Mouse (Mus musculus): ENCODE data around the gene Matn1. TPM values are rescaled to one million over a fixed set of nuclear protein-coding genes. Genes with fewer than 3 reads are reported as not detected.

The Matn1 gene
- polyA plus RNA-seq, 1 experiment, result not detected

GRCm38 (mm10) chr4:130912626-130913025 lies 31.6 kb upstream of the Matn1 start:
- H3K36me3 ChIP-seq (ENCODE audit: control insufficient read depth, insufficient read depth), result no peaks in the 10 kb centered on the region
- no peaks in the 10 kb centered on the region for H3K79me2 ChIP-seq (ENCODE audit: control insufficient read depth, insufficient read depth)
- no peak overlapping the region for H3K4me3 ChIP-seq
- peaks cover 10% of the 10 kb centered on the region for H3K27me3 ChIP-seq (ENCODE audit: control insufficient read depth, insufficient read depth, insufficient read length)
- TF ChIP-seq MYOD1 (IDR thresholded peaks at IDR 0.05; ENCODE audit: control insufficient read depth in 1 of 3, insufficient read length in 2 of 3, low read depth in 2 of 3), result no peak
- TF ChIP-seq MAX (IDR thresholded peaks at IDR 0.05; ENCODE audit: low read depth), result no peak
- no peak for TF ChIP-seq POLR2A (IDR thresholded peaks at IDR 0.05; ENCODE audit: insufficient read length, low read depth)
- TF ChIP-seq POLR2AphosphoS2 (IDR thresholded peaks at IDR 0.05; ENCODE audit: insufficient read length, low read depth), result no peak
- no peak for TF ChIP-seq SRF (IDR thresholded peaks at IDR 0.05; ENCODE audit: control insufficient read depth, insufficient read length, low read depth)
- TF ChIP-seq TCF12 (IDR thresholded peaks at IDR 0.05; ENCODE audit: insufficient read depth, poor library complexity, severe bottlenecking), result no peak
- TF ChIP-seq REST (IDR thresholded peaks at IDR 0.05; ENCODE audit: insufficient read depth, insufficient read length), result no peak
- no peak for TF ChIP-seq USF1 (IDR thresholded peaks at IDR 0.05; ENCODE audit: low read depth)
- TF ChIP-seq E2F4 (IDR thresholded peaks at IDR 0.05; ENCODE audit: insufficient read depth), result no peak
- TF ChIP-seq MYOG (IDR thresholded peaks at IDR 0.05; ENCODE audit: control insufficient read depth in 1 of 3, insufficient read depth in 1 of 3, insufficient read length in 2 of 3, low read depth in 2 of 3), result no peak
- no peak for TF ChIP-seq TCF3 (IDR thresholded peaks at IDR 0.05; ENCODE audit: insufficient read length, low read depth)
- no peak for TF ChIP-seq CEBPB (IDR thresholded peaks at IDR 0.05; ENCODE audit: insufficient read depth, poor library complexity, severe bottlenecking)
- H3K4me2 ChIP-seq (ENCODE audit: low read depth), result no peak overlapping the region
- no peak overlapping the region for H3ac ChIP-seq (ENCODE audit: control insufficient read depth, insufficient read length)

- Histone ChIP-seq H3K36me3 (ENCODE audit: control insufficient read depth, insufficient read depth) (no peaks in the 10 kb centered on the region), H3K4me2 (ENCODE audit: low read depth) (no peak within 1 kb of the TSS), H3K79me2 (ENCODE audit: control insufficient read depth, insufficient read depth) (no peaks in the 10 kb centered on the region), H3ac (ENCODE audit: control insufficient read depth, insufficient read length) (no peak within 1 kb of the TSS), H3K4me3 (no peak within 1 kb of the TSS), H3K27me3 (ENCODE audit: control insufficient read depth, insufficient read depth, insufficient read length) (peaks cover 5% of the 10 kb centered on the region)
- TF ChIP-seq TCF12 (IDR thresholded peaks at IDR 0.05; ENCODE audit: insufficient read depth, poor library complexity, severe bottlenecking) (no peak), POLR2A (IDR thresholded peaks at IDR 0.05; ENCODE audit: insufficient read length, low read depth) (no peak), USF1 (IDR thresholded peaks at IDR 0.05; ENCODE audit: low read depth) (no peak), REST (IDR thresholded peaks at IDR 0.05; ENCODE audit: insufficient read depth, insufficient read length) (no peak), POLR2AphosphoS2 (IDR thresholded peaks at IDR 0.05; ENCODE audit: insufficient read length, low read depth) (no peak), SRF (IDR thresholded peaks at IDR 0.05; ENCODE audit: control insufficient read depth, insufficient read length, low read depth) (no peak), MYOG (IDR thresholded peaks at IDR 0.05; ENCODE audit: control insufficient read depth in 1 of 3, insufficient read depth in 1 of 3, insufficient read length in 2 of 3, low read depth in 2 of 3) (no peak), E2F4 (IDR thresholded peaks at IDR 0.05; ENCODE audit: insufficient read depth) (no peak), MAX (IDR thresholded peaks at IDR 0.05; ENCODE audit: low read depth) (no peak), TCF3 (IDR thresholded peaks at IDR 0.05; ENCODE audit: insufficient read length, low read depth) (no peak), MYOD1 (IDR thresholded peaks at IDR 0.05; ENCODE audit: control insufficient read depth in 1 of 3, insufficient read length in 2 of 3, low read depth in 2 of 3) (no peak), CEBPB (IDR thresholded peaks at IDR 0.05; ENCODE audit: insufficient read depth, poor library complexity, severe bottlenecking) (no peak)
Observed at GRCm38 (mm10) chr4:130913077-130913476, 31.1 kb upstream of the Matn1 start, which contains the start of gene Laptm5. Gene Laptm5 (plus strand): TSS chr4:130913125.

GRCm38 (mm10) chr4:130913511-130913910 lies 30.7 kb upstream of the Matn1 start:
- H3K27me3 ChIP-seq (ENCODE audit: control insufficient read depth, insufficient read depth, insufficient read length), result peaks cover under 1% of the 10 kb centered on the region
- H3ac ChIP-seq (ENCODE audit: control insufficient read depth, insufficient read length), result no peak overlapping the region
- no peaks in the 10 kb centered on the region for H3K36me3 ChIP-seq (ENCODE audit: control insufficient read depth, insufficient read depth)
- TF ChIP-seq CEBPB (IDR thresholded peaks at IDR 0.05; ENCODE audit: insufficient read depth, poor library complexity, severe bottlenecking) (no peak), TCF12 (IDR thresholded peaks at IDR 0.05; ENCODE audit: insufficient read depth, poor library complexity, severe bottlenecking) (no peak)
- no peak overlapping the region for H3K4me2 ChIP-seq (ENCODE audit: low read depth)
- no peak overlapping the region for H3K4me3 ChIP-seq
- H3K79me2 ChIP-seq (ENCODE audit: control insufficient read depth, insufficient read depth), result no peaks in the 10 kb centered on the region

- TF ChIP-seq MYOG (IDR thresholded peaks at IDR 0.05; ENCODE audit: control insufficient read depth in 1 of 3, insufficient read depth in 1 of 3, insufficient read length in 2 of 3, low read depth in 2 of 3) (no peak), REST (IDR thresholded peaks at IDR 0.05; ENCODE audit: insufficient read depth, insufficient read length) (no peak), E2F4 (IDR thresholded peaks at IDR 0.05; ENCODE audit: insufficient read depth) (no peak), MAX (IDR thresholded peaks at IDR 0.05; ENCODE audit: low read depth) (no peak), TCF3 (IDR thresholded peaks at IDR 0.05; ENCODE audit: insufficient read length, low read depth) (no peak), USF1 (IDR thresholded peaks at IDR 0.05; ENCODE audit: low read depth) (no peak), TCF12 (IDR thresholded peaks at IDR 0.05; ENCODE audit: insufficient read depth, poor library complexity, severe bottlenecking) (no peak), SRF (IDR thresholded peaks at IDR 0.05; ENCODE audit: control insufficient read depth, insufficient read length, low read depth) (no peak), POLR2A (IDR thresholded peaks at IDR 0.05; ENCODE audit: insufficient read length, low read depth) (no peak), CEBPB (IDR thresholded peaks at IDR 0.05; ENCODE audit: insufficient read depth, poor library complexity, severe bottlenecking) (no peak), POLR2AphosphoS2 (IDR thresholded peaks at IDR 0.05; ENCODE audit: insufficient read length, low read depth) (no peak), MYOD1 (IDR thresholded peaks at IDR 0.05; ENCODE audit: control insufficient read depth in 1 of 3, insufficient read length in 2 of 3, low read depth in 2 of 3) (no peak)
- no peaks in the 10 kb centered on the region for H3K27me3 ChIP-seq (ENCODE audit: control insufficient read depth, insufficient read depth, insufficient read length)
- no peak overlapping the region for H3K4me3 ChIP-seq
- no peaks in the 10 kb centered on the region for H3K36me3 ChIP-seq (ENCODE audit: control insufficient read depth, insufficient read depth)
- no peak overlapping the region for H3K4me2 ChIP-seq (ENCODE audit: low read depth)
- no peak overlapping the region for H3ac ChIP-seq (ENCODE audit: control insufficient read depth, insufficient read length)
- no peaks in the 10 kb centered on the region for H3K79me2 ChIP-seq (ENCODE audit: control insufficient read depth, insufficient read depth)
Observed at GRCm38 (mm10) chr4:130914011-130914410, 30.2 kb upstream of the Matn1 start.

- H3K4me2 ChIP-seq (ENCODE audit: low read depth), result no peak overlapping the region
Observed at GRCm38 (mm10) chr4:130914527-130914926, 29.7 kb upstream of the Matn1 start.

More at GRCm38 (mm10) chr4:130914527-130914926, 29.7 kb upstream of the Matn1 start:
- Histone ChIP-seq H3K27me3 (ENCODE audit: control insufficient read depth, insufficient read depth, insufficient read length) (no peaks in the 10 kb centered on the region), H3K36me3 (ENCODE audit: control insufficient read depth, insufficient read depth) (no peaks in the 10 kb centered on the region), H3ac (ENCODE audit: control insufficient read depth, insufficient read length) (no peak overlapping the region), H3K79me2 (ENCODE audit: control insufficient read depth, insufficient read depth) (no peaks in the 10 kb centered on the region), H3K4me3 (no peak overlapping the region)
- TF ChIP-seq E2F4 (IDR thresholded peaks at IDR 0.05; ENCODE audit: insufficient read depth) (no peak), POLR2AphosphoS2 (IDR thresholded peaks at IDR 0.05; ENCODE audit: insufficient read length, low read depth) (no peak), REST (IDR thresholded peaks at IDR 0.05; ENCODE audit: insufficient read depth, insufficient read length) (no peak), SRF (IDR thresholded peaks at IDR 0.05; ENCODE audit: control insufficient read depth, insufficient read length, low read depth) (no peak), MYOG (IDR thresholded peaks at IDR 0.05; ENCODE audit: control insufficient read depth in 1 of 3, insufficient read depth in 1 of 3, insufficient read length in 2 of 3, low read depth in 2 of 3) (no peak), POLR2A (IDR thresholded peaks at IDR 0.05; ENCODE audit: insufficient read length, low read depth) (no peak), USF1 (IDR thresholded peaks at IDR 0.05; ENCODE audit: low read depth) (no peak), MYOD1 (IDR thresholded peaks at IDR 0.05; ENCODE audit: control insufficient read depth in 1 of 3, insufficient read length in 2 of 3, low read depth in 2 of 3) (no peak), CEBPB (IDR thresholded peaks at IDR 0.05; ENCODE audit: insufficient read depth, poor library complexity, severe bottlenecking) (no peak), TCF3 (IDR thresholded peaks at IDR 0.05; ENCODE audit: insufficient read length, low read depth) (no peak), MAX (IDR thresholded peaks at IDR 0.05; ENCODE audit: low read depth) (no peak), TCF12 (IDR thresholded peaks at IDR 0.05; ENCODE audit: insufficient read depth, poor library complexity, severe bottlenecking) (no peak)

Data from myocyte (in vitro differentiated cells).